Mouse (Mus musculus) spleen, postnatal 4 days (tissue): ENCODE data around the gene Atp6v1e2.

Experiments used
- DNase-seq, 2 experiments: peaks; one replicate each; pipeline ENCODE4 v3.0.0; 2022; ENCODE audit warnings: low spot score in 2 of 2

Gene Atp6v1e2

DNA sequence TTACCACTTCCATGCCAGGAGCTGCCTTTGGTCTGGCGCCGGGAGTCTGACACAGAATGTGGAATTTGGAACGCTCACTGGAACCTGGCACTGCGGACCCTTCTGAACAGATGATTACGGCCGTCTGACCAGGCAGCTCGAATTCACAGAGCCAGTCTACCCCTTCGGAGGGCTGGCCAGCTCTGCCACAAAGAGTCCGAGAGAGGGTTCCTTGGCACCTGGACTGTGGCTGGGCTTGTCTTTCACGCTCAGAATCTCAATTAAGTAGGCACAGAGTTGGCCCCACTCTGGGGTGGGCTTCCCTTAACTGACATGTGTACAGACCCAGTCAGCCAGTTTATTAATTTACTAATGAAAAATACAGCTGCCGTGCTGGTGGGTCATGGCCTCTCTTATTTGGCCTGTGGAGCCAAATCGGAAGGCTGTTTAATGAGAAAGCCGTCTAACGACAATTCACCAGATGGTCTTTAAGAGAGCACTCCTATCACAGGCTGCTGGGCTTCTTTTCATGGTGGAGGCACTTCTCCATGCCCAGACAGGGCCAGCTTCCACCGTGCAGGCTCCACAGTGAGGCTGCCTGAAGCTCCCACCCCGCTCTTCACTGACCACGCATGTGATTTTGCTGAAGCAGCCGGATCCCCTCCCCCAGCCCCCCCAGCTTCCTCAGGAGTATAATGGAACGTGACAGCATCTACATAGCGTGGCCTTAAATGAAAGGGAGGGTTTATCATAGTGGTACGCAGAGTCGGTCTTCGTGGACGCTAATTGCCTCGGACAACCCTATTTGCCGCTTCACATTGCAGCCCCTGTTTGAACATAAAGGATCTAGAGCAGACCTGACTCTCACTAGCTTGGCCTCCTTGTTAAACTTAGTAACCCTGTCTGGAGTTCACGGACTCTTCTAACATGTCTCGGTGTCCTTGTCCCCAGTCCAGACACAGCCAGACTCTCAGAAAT, at the start of gene Atp6v1e2:
Gene Atp6v1e2 (minus strand): TSS at position 58 of the 957 bp plus-strand sequence.
- DNase-seq, result no peak

DNA sequence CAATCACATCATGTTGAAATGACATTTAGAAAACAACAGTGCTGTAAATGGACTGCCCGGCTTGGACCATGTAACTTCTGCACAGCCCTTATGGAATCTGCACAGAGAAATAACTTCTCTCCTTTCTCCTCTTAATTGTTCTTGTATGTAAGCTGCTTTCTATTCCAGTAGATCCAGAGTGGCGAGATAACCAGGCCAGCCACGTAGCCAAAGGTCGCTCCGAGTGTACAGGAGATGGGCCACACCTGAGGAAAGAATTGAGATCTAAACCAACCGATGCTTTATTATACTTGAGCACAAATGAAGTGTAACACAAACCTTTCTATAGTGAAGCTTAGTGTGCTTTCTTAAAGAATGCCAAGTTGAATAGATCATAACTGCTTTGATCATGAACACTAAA, 49.6 kb upstream of the Atp6v1e2 start:
- DNase-seq, result no peak

DNA sequence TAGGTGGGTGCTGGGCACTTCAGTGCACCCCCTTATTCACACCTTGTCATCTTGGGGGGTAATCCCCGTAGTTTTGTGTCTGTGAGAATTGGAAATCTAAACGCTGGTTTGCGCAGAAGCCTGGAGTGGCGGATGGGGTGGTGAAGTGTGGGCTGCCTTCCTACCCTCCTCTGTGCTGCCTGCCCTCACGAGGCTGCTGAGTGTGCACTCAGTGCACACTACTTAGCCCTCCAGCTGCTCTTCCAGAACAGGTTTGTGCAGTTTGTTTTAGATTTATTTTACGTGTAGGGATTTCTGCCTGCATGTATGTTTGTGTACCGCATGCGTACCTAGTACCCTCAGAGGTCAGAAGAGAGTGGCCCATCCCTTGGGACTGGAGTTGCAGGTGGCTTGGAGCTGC, 43.6 kb upstream of the Atp6v1e2 start:
- no peak for DNase-seq

DNA sequence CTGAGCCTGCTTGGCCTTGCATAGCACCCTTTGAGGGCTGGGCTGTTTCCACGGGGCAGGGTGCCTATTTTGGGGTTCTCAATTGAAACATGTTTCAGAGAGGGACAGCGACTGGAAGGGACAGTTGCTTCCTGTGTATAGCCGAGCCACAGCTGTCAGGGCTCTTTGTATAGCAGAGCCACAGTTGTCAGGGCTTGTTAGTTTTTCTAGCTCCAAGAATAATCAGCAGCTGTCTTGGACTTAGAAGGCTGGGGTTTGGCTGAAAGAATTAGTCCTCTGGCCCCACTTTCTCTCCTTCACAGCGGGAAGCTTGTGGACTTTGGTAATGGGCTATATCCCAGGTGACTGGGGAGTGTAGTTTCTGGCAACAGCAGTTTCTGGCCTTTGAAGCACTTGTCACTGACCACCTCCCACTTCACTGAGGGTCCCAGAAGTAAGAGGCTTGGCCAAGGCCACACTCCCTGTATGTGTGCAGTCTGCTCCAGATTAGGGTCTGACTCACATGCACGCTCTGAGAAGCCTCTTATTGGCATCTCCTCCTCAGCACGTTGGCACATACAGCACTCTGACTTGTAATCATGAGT, 41.0 kb upstream of the Atp6v1e2 start:
- no peak for DNase-seq

DNA sequence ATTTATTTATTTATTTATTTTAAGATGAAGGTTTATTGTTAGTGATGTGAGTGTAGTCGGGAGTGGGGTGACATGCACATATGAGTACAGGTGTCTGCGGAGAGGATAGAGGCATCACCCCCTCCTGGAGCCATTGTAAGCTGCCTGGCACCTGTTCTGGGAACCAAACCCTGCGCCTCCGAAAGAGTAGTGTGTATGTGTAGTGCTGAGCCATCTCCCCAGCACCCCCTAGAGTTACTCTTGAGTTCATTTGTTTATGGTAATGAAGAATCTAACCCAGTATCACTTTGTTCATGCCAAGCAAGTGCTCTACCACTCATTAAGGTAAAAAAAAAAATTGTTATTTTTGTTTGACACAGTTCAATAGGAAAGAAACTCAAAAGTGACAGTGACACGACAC, 40.5 kb upstream of the Atp6v1e2 start:
- no peak for DNase-seq

DNA sequence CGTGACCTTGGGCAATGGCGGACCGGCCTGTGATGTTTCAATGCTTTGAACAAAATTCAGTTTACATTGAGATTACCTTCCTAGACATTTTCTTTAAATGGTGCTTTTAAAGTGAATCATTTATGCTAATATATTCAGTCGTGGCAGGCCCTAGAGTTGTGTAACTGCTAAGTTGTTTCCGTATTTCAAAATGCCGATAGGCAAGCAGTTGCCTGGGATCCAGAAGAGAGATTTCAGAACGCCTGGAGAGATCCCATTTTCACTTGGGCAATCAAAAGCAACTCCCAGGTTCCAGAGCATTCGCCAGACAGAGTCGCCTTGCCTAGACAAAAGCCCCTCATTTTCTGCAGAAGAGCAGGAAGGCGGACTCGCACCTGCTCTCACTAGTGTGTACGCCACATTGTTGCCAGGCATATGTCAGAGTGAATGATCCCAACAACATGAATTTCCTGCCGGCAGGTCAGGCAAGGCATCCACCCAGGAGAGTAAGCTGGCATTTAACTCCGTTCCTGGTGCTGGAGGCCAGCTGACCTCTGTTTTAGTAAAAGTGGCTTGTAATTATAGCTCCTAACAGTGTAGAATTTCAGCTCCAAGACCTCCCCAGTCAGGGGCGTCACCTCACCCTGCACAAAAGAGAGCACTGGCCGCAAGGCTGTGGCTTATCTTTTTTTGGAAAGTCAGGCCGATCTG, 38.9 kb upstream of the Atp6v1e2 start:
- no peak for DNase-seq

DNA sequence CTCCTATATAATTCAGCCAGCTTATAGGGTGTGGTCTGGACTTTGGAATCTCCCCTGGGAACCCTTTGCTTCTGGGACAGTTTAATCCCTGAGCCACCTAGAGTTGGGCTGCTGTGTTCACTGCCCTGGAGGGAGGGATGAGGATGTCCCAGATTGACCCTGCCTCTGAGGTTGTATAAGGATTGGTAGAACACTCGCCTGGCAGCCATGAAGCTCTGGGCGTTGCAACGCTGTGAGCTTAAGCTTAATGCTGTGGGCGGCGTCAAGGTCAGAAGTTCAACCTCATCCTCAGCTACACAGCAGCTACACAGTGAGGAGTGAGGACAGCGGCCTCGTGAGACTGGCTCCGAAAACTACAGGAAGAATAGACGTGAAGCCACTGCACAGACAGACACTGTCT, 34.8 kb upstream of the Atp6v1e2 start:
- DNase-seq, result no peak

DNA sequence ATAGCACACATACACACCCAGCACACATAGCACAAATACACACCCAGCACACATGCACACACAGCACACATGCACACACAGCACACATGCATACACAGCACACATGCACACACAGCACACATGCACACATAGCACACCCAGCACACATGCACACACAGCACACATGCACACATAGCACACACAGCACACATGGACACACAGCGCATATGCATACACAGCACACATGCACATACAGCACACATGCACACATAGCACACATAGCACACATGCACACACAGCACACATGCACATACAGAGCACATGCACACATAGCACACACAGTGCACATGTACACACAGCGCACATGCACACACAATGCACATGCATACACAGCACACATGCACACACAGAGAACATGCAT, 34.0 kb upstream of the Atp6v1e2 start:
- DNase-seq, result no peak

DNA sequence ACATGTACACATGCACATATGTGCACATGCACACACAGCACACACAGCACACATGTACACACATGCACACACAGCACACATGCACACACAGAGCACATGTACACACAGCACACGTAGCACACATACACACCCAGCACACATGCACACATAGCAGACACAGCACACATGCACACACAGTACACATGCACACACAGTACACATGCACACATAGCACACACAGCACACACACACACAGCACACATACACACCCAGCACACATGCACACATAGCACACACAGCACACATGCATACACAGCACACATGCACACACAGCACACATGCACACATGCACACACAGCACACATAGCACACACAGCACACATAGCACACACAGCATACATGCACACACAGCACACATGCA, 33.5 kb upstream of the Atp6v1e2 start:
- DNase-seq, result no peak

DNA sequence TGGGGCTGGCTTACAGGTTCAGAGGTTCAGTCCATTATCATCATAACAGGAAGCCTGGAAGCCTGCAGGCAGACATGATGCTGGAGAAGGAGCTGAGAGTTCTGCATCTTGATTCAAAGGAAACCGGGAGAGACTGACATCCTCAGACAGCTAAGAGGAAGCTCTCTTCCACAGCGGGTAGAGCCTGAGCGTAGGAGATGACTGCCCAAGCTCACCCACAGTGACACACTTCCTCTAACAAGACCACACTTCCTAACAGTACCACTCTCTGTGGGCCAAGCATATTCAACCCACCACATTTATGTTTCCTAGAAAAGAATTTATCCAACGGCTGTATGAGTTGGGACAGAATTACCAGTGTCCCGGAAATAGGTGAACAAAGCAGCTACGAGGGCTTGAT, 30.8 kb upstream of the Atp6v1e2 start:
- no peak for DNase-seq

DNA sequence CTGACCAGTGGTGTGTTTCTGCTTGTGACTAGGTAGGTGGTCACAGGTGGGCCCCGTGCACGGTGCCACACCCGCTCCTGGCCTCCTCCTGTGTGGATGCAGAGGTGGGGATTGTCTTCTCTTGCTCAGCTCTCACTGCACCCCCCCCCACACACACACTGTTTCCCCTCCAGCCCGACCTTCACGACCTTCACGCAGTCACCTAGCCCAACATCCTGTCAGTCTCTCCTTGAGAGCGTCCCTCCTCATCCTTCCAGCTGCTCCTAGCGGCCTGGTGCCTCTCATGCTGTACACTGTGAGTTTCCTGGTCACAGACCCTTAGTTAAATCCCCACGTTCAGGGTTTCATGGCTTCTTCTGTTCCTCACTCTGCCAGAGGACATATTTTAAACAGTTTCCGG, 28.7 kb upstream of the Atp6v1e2 start:
- no peak for DNase-seq

DNA sequence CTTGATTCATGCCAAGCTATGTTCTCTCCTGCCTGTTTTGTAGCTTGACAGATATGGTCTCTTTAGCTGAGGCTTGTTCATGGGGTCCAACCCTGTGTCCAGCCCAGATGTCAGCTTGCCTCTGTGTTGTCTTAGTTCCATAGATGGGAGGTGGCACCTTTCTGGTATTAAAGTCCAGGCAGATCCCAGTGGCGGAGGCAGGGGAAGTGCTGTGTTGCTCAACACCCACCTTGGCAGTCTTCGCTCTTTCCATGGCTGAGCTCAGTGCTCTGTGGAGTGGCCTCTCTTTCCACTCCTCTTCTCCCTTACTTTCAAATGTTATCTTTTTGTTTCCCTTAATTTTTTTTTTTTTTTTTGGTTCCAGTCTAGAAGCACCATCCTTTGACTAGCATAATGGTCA, 25.4 kb upstream of the Atp6v1e2 start:
- DNase-seq, result no peak

DNA sequence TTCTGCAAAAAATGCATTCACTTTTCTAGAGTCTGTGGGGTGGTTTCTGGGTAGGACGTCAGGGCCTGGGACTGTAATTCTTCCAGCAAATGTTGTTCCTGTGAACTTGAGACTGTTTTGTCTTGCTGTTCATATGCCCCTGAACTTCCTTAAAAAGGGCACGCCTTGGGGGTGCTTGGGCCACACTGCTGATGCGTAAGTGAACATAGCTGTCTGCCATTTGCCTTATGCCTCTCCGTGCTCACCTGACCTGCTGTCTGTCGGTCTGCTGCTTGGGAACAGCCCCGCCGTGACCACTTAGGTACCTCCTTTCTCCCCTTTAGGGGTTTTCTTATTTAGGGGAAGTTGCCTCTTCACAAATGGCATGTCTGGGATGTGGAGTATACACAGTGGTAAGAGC, 24.2 kb upstream of the Atp6v1e2 start:
- DNase-seq, result no peak

DNA sequence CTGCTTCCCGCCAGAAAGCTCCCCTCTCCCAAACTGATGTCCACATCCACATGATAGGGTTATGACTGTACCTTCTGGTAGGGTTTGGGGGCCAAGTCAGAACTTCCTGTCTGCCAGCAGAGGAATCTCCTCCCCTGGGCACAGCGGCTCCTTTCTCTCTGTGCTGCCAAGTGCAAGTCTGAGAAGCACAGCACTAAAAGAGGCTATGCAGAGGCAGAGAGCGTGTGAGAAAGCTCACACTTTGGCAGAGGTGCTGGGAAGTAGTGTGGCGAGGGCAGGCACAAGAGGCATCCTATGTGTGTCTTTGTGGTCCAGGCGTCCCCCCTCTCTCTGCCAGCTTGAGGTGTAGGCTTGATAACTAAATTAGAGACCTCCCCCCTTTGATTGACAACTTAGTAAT, 23.3 kb upstream of the Atp6v1e2 start:
- DNase-seq, result peak in 1 of 2 experiments; percentile 58

DNA sequence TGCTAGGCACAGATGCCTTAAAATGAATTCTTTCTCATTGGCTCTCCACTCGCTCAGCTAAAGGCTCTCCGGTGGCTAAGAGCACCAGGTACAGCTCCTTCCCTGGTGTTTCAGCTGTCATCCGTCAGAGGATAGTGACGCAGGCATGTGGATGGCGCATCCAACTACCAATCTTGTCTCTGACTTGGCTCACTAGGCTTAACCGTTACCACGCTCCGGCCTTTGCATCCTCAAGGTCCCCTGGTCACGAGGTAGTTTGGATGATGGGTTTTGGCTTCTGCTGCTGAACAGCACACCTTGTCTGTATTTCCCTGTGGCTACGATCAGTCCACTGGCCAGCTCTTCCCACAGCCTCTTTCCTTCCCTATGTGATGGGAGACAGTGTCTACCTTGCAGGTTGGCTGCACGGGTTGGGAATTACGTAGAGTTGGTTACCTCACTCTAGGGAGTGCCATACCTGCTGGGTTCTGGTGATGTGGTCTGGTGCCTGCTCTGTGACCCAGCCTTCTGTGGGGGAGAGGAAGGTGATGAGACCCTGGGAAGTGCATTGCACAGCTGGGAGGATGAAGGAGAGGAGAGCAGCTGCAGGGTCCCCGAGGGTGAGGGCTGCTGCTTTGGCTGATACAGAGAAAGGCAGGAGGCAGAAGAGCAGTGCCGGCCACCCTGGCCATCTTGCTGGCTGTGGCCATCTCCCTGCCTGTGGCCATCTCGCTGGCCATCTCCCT, 22.5 kb upstream of the Atp6v1e2 start:
- DNase-seq, result peak in 1 of 2 experiments; percentile 60

DNA sequence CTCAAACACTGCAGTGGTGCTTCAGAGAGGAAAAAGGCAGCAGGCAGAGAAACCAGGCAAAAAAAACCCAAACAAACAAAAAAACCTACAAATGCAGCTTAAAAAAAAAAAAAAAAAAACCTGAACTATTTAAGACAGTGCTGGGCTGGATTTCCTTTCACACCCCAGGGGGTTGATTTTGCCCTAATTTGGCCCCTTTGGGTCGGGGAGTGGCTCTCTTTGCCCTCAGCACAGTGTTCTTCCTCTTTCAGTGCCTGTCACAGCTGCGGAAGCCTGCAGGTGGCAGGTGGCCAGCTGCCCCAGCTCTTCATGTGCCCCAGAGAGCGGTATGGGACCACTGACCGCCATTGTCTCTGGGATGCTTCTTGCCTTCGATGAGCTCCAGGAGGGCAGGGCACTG, 21.9 kb upstream of the Atp6v1e2 start:
- DNase-seq, result peak; percentile 65 to 73

DNA sequence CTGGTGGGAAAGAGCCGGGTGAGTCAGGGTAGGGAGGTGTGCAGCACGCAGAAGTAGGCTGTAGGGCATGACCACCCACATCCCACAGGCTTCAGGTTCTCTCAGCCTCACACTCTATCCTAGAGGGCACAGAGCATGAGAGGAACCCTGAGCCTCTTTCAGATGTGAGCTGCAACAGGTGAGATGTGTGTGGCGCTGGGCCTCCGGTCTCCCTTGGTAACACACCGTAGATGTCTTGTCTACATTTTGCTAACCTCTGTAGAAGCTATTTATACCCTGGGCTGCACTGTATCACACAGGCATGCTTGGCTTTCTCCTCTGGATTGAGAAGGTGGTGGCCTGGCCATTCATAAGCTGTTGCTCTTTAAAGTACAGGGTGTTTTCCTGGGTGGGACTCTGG, 20.9 kb upstream of the Atp6v1e2 start:
- DNase-seq, result no peak

DNA sequence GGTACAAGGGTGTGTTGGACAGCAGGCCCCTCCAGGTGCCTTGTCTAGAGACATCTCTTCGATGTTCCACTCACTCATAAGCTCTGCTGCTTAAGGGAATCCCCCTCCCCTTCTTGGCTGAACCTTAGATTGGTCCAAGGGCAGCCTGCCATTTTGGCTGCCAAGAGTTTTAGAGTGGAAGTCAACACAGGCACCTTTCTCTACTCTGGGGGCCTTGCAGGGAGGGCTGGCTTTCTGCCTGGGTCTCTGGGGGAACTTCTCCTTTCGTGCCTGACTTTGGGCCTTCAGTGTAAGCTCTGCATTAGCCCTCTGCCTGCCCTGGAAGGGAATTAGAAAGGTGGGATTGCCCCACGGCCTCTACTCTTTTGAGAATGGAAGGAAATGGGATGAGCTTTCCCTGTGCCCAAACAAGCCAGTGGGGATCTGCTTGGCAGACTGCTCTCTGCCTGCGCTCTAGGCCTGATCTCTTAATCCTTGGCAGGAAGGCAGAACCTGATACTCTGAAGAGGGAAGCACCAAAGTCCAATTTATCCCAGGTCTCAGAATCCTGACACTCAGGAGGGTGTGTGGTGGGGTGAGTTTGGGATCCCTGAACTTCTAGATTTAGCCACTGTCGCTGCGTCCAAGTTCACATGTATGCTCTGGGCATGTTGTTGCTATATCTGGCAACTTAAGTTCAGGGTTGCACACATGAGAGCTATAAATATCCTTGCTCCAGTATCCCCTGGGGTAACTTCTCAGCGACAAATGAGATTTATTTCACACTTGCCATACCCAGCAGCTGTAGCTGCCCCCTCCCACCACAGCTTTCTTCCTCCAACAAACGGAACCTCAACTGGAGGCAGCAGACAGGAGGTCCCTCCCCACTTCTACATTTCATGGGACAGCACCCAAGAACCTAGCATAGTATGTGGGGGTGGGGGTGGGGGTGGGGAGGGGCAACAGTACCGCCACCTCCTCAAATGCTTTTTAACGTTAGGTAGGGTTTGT, 20.1 kb upstream of the Atp6v1e2 start:
- DNase-seq, result no peak

DNA sequence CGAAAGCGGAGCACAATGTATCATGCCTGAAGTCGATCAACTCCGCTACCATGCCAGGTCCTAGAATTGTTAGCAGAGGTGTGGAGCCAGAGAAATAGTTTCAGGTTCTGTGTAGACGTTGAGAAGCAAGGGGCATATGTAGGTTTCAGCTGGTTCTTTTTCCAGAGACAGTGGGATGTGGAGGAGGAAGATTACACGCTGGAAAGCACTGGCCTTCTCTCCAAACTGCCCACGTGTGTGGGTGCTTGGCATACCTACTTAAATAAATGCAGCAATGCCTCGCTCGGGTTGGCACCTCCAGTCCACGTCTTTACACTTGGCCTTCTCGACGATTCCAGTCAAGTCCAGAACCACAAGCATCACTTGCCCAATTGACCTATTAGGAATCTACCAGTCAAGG, 19.4 kb upstream of the Atp6v1e2 start:
- DNase-seq, result no peak

DNA sequence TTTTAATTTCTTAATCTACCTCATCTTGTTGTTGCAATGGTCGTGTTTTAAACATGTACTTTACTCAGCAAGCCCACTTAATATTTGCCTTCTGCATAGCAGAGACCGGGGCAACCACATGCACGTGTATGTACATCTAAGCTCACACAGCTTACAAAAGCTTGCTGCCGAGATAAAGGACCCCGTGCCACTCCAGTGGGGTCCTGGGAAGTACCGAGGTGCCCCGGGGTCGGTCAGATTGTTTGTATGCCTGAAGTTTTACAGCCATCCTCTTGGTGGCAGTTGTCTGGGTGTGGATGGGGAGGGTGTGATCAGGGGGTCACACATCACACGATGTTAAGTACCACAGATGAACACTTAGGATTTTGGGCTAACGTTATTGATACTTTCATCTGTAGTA, 18.3 kb upstream of the Atp6v1e2 start:
- no peak for DNase-seq

DNA sequence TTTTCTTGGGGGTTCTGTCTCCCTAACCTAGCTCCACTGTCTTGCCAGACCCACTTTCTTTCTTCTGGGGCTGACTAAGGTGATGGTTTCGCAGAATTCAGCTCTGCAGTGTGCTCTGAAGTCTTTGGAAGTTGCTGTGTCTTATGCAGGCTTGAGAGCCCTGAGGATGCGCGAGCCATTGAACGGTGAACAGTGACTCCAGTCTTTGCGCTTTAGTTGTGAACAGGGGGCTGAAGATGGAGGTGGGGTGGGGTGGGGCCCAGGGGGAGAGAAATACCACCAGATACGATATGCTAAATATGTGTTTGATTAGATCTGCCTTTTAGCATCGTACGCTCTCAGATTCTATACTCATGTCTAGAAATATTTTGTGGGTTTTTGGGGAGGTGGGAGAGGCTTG, 17.4 kb upstream of the Atp6v1e2 start:
- DNase-seq, result no peak
